Comparison of ENCODE assay signal across 16 mouse cellular contexts in genomic region chr8:122076183-122076842, GRCm38 (mm10).
DNase-seq lines count a peak whose midpoint lies in the region; ATAC-seq and TF ChIP-seq lines count a peak whose summit lies in the region.
"Had no signal": no experiment of that assay in that cellular context is flagged by ENCODE, and none has a peak within 500 bp of the region (broad histone marks: within the 10 kb centered on the region; RNA-seq: fewer than 3 reads in every experiment).

No protein-coding gene starts in this region.

- no peak for ATAC-seq in kidney, embryonic 15.5 days (replicated peaks; ENCODE audit: low FRiP score)
- ATAC-seq: intestine, embryonic 15.5 days; liver, embryonic 12.5 days had no signal

- H3K36me3 ChIP-seq in heart, embryonic 10.5 days: no peaks in the 10 kb centered on the region
- no peaks in the 10 kb centered on the region for H3K36me3 ChIP-seq in kidney, embryonic 15.5 days
- no peaks in the 10 kb centered on the region for H3K36me3 ChIP-seq in kidney, adult 2 months (ENCODE audit: control insufficient read depth, insufficient read depth, low read length)
- H3K36me3 ChIP-seq: forebrain, embryonic 10.5 days; intestine, embryonic 15.5 days; liver, embryonic 12.5 days had no signal

- WGBS in heart, embryonic 10.5 days: 21% methylated on average over 23 of the region's 23 CpGs
- WGBS in kidney, embryonic 15.5 days: 19% methylated on average over 23 of the region's 23 CpGs
- WGBS in kidney, adult 2 months: 28% methylated on average over 23 of the region's 23 CpGs

- H3K27me3 ChIP-seq in heart, embryonic 10.5 days (ENCODE audit: insufficient read depth, poor library complexity, severe bottlenecking): peaks cover 32% of the 10 kb centered on the region
- H3K27me3 ChIP-seq in kidney, embryonic 15.5 days: peaks cover 22% of the 10 kb centered on the region
- H3K27me3 ChIP-seq in kidney, adult 2 months (replicated peaks; ENCODE audit: control insufficient read depth, insufficient read depth, low read length): no peaks in the 10 kb centered on the region

- H3K27ac ChIP-seq in heart, embryonic 10.5 days: peak overlapping the region; percentile 25; the same call in 1 of the 2 replicates
- no peak overlapping the region for H3K27ac ChIP-seq in kidney, embryonic 15.5 days
- no peak overlapping the region for H3K27ac ChIP-seq in kidney, adult 2 months (ENCODE audit: insufficient read depth, low read depth, low read length)
- H3K27ac ChIP-seq: forebrain, embryonic 10.5 days; intestine, embryonic 15.5 days; liver, embryonic 12.5 days had no signal

- no peak overlapping the region for H3K4me3 ChIP-seq in heart, embryonic 10.5 days
- H3K4me3 ChIP-seq in kidney, embryonic 15.5 days (replicated peaks): no peak overlapping the region
- H3K4me3 ChIP-seq in kidney, adult 2 months (ENCODE audit: insufficient read depth, low read depth, low read length): no peak overlapping the region
- H3K4me3 ChIP-seq: forebrain, embryonic 10.5 days; intestine, embryonic 15.5 days; liver, embryonic 12.5 days had no signal

- peaks cover 77% of the 10 kb centered on the region for H3K4me1 ChIP-seq in heart, embryonic 10.5 days
- peaks cover 37% of the 10 kb centered on the region for H3K4me1 ChIP-seq in kidney, embryonic 15.5 days
- no peaks in the 10 kb centered on the region for H3K4me1 ChIP-seq in kidney, adult 2 months (ENCODE audit: control insufficient read depth, insufficient read depth, low read length)
- H3K4me1 ChIP-seq: liver, embryonic 12.5 days had no signal

- TF ChIP-seq POLR2A in kidney, adult 2 months (IDR thresholded peaks at IDR 0.05; ENCODE audit: low read depth, low read length): no peak

- H3K4me2 ChIP-seq in kidney, embryonic 15.5 days: peak overlapping the region; percentile 22
- H3K4me2 ChIP-seq: intestine, embryonic 15.5 days; liver, embryonic 12.5 days had no signal

- H3K9me3 ChIP-seq in heart, embryonic 10.5 days: no peaks in the 10 kb centered on the region
- no peaks in the 10 kb centered on the region for H3K9me3 ChIP-seq in kidney, embryonic 15.5 days (replicated peaks)
- H3K9me3 ChIP-seq: forebrain, embryonic 10.5 days; intestine, embryonic 15.5 days; liver, embryonic 12.5 days had no signal

- no peak for DNase-seq in heart, embryonic 10.5 days (ENCODE audit: low spot score)
- DNase-seq in heart, adult 18-20 months: no peak
- DNase-seq in kidney, adult 2 months: no peak
- DNase-seq in Muller cell, postnatal 12 days (ENCODE audit: inconsistent ontology term): peak; percentile 59
- peak; percentile 19 for DNase-seq in embryo, embryonic 9.5 days (ENCODE audit: extremely low spot score)
- DNase-seq in layer of hippocampus, postnatal 10 days (ENCODE audit: low spot score in 2 of 2): no peak
- DNase-seq in right cerebral cortex, adult 2 months (ENCODE audit: low spot score in 2 of 2): no peak
- DNase-seq: cerebellum, adult 18-20 months; kidney, postnatal 10 days; layer of hippocampus, adult 9-11 months; lung, postnatal 4 days; right cerebral cortex, postnatal 4 days had no signal

- no peak overlapping the region for H3K9ac ChIP-seq in kidney, embryonic 15.5 days
- H3K9ac ChIP-seq: intestine, embryonic 15.5 days; liver, embryonic 12.5 days had no signal

- no peak for TF ChIP-seq CTCF in kidney, adult 2 months (conservative IDR thresholded peaks at IDR 0.05; ENCODE audit: insufficient read depth, insufficient read length, low read depth, low read length)

Comparison
In these comparisons a context has a peak if more than half of its experiments do, and no peak if none do; other contexts are left out.
1. DNase-seq: peak in Muller cell, postnatal 12 days (single experiment) and embryo, embryonic 9.5 days (single experiment); none in heart, embryonic 10.5 days (single experiment), heart, adult 18-20 months (0 of 2), kidney, adult 2 months (single experiment), layer of hippocampus, postnatal 10 days (0 of 2) and right cerebral cortex, adult 2 months (0 of 2).